Comparison of ENCODE assay signal across 9 mouse cellular contexts in the genomic region with DNA sequence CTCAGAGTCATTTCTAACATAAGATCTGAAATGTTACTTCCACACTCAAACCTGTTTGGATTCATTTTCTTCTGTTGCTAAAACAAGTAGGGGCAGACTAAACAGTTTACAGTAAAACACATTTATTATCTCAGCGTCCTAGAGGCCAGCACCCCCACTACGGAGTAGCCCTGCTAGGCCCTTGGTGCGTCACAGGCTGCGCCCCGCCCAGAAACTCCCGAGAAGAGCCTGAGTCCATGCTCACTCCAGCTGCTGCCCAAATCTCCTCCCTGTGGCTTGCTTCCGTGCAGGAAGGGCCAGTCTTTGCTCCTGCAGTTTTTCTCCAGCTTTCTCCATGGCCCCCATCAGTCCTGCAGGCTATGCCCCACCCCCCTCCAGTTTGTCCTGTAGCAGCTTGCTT. TPM values are rescaled to one million over a fixed set of nuclear protein-coding genes. Genes with fewer than 3 reads are reported as not detected.
DNase-seq lines count a peak whose midpoint lies in the region; ATAC-seq and TF ChIP-seq lines count a peak whose summit lies in the region.
"Had no signal": no experiment of that assay in that cellular context is flagged by ENCODE, and none has a peak within 500 bp of the region (broad histone marks: within the 10 kb centered on the region; RNA-seq: fewer than 3 reads in every experiment).

No protein-coding gene starts in this region.

- H3K27ac ChIP-seq in heart, postnatal 0 days (ENCODE audit: low read depth), result no peak overlapping the region
- no peak overlapping the region; the same call in 1 of the 2 replicates for H3K27ac ChIP-seq in liver, embryonic 14.5 days

- TF ChIP-seq CTCF in heart, postnatal 0 days (IDR thresholded peaks at IDR 0.05; ENCODE audit: low read depth), result no peak
- no peak for TF ChIP-seq CTCF in liver, embryonic 14.5 days (IDR thresholded peaks at IDR 0.05; ENCODE audit: low read depth)

- WGBS in heart, postnatal 0 days, result 56% methylated on average over 7 of the region's 7 CpGs
- 46% methylated on average over 7 of the region's 7 CpGs for WGBS in liver, embryonic 14.5 days (ENCODE audit: insufficient replicate concordance)

- H3K36me3 ChIP-seq in heart, postnatal 0 days (replicated peaks; ENCODE audit: control insufficient read depth, insufficient read depth, low read length), result no peaks in the 10 kb centered on the region
- no peaks in the 10 kb centered on the region for H3K36me3 ChIP-seq in liver, embryonic 14.5 days (replicated peaks; ENCODE audit: control insufficient read depth, insufficient read depth, low read depth)

- peaks cover 13% of the 10 kb centered on the region for H3K4me1 ChIP-seq in heart, postnatal 0 days (ENCODE audit: control insufficient read depth, insufficient read depth)
- H3K4me1 ChIP-seq in liver, embryonic 14.5 days (replicated peaks; ENCODE audit: control insufficient read depth in 2 of 2, insufficient read depth in 2 of 2, low read length in 1 of 2), result peaks cover 16 to 17% of the 10 kb centered on the region in 2 experiments

- H3K9me3 ChIP-seq in heart, postnatal 0 days (replicated peaks; ENCODE audit: control insufficient read depth, low read length), result no peaks in the 10 kb centered on the region
- no peaks in the 10 kb centered on the region for H3K9me3 ChIP-seq in liver, embryonic 14.5 days (ENCODE audit: control insufficient read depth, low read length)

- peak; percentile 21; the same call in 1 of the 2 replicates for ATAC-seq in heart, postnatal 0 days (ENCODE audit: insufficient read depth, low read depth)
- peak; percentile 45; the same call in 1 of the 2 replicates for ATAC-seq in liver, embryonic 14.5 days (ENCODE audit: insufficient read depth)

- no peaks in the 10 kb centered on the region for H3K27me3 ChIP-seq in heart, postnatal 0 days (ENCODE audit: control insufficient read depth, insufficient read depth, low read length)
- no peaks in the 10 kb centered on the region for H3K27me3 ChIP-seq in liver, embryonic 14.5 days (ENCODE audit: control insufficient read depth, insufficient read depth, low read length)

- peak; percentile 23 to 39 for DNase-seq in urinary bladder, adult 18-20 months (ENCODE audit: low spot score in 2 of 2)
- DNase-seq in urinary bladder, adult 2 months (ENCODE audit: low spot score), result no peak
- DNase-seq in heart, postnatal 0 days (ENCODE audit: low spot score), result peak; percentile 11
- no peak for DNase-seq in liver, embryonic 14.5 days (ENCODE audit: low read depth in 3 of 3, low spot score in 3 of 3)
- DNase-seq in layer of hippocampus, postnatal 14 days (ENCODE audit: low spot score in 2 of 2), result no peak
- DNase-seq in thymus, postnatal 4 days, result no peak
- no peak for DNase-seq in cerebellum, postnatal 25 days
- DNase-seq: adrenal gland, postnatal 14 days; cerebellum, postnatal 10 days had no signal

- TF ChIP-seq EP300 in heart, postnatal 0 days (IDR thresholded peaks at IDR 0.05; ENCODE audit: low read depth), result no peak
- TF ChIP-seq EP300 in liver, embryonic 14.5 days (IDR thresholded peaks at IDR 0.05; ENCODE audit: low read depth), result no peak

- H3K9ac ChIP-seq in heart, postnatal 0 days (replicated peaks; ENCODE audit: low read depth, low read length), result no peak overlapping the region
- no peak overlapping the region for H3K9ac ChIP-seq in liver, embryonic 14.5 days (replicated peaks)

- H3K4me3 ChIP-seq in heart, postnatal 0 days (ENCODE audit: low read depth, low read length), result no peak overlapping the region
- no peak overlapping the region for H3K4me3 ChIP-seq in liver, embryonic 14.5 days (ENCODE audit: insufficient read depth in 1 of 2, low read depth in 2 of 2, low read length in 2 of 2)

- H3K4me2 ChIP-seq in heart, postnatal 0 days (ENCODE audit: low read depth, low read length), result no peak overlapping the region
- peak overlapping the region; percentile 56 for H3K4me2 ChIP-seq in liver, embryonic 14.5 days (ENCODE audit: low read depth)

RNA-seq across cellular contexts. Expression of gene St3gal3, which starts 25.9 kb away (rescaled TPM):
- 22.8 and 27.2 TPM in 2 replicates for polyA plus RNA-seq in urinary bladder, adult 2 months (2012; rRNA removed)
- total RNA-seq in heart, postnatal 0 days (2014; rRNA removed; ENCODE audit: low replicate concordance), result 37.0 and 44.5 TPM in 2 replicates
- 6.7 and 8.2 TPM in 2 replicates for polyA plus RNA-seq in heart, postnatal 0 days (2015; fragmentation: Nextera tagmentation; extraction: Ambion mirVana)
- polyA plus RNA-seq in liver, embryonic 14.5 days (2012; rRNA removed), result 3.2 TPM in 2 replicates
- polyA plus RNA-seq in liver, embryonic 14.5 days (2014; fragmentation: Nextera tagmentation; extraction: Ambion mirVana), result 0.85 and 1.0 TPM in 2 replicates
- total RNA-seq in layer of hippocampus, postnatal 14 days (2021), result 10 to 100 TPM; 40.7 to 43.0 TPM

Comparison
In these comparisons a context has a peak if more than half of its experiments do, and no peak if none do; other contexts are left out.
1. DNase-seq: peak in urinary bladder, adult 18-20 months (2 of 2) and heart, postnatal 0 days (single experiment); none in urinary bladder, adult 2 months (single experiment), liver, embryonic 14.5 days (0 of 3), layer of hippocampus, postnatal 14 days (0 of 2), thymus, postnatal 4 days (single experiment) and cerebellum, postnatal 25 days (0 of 2).